Mouse (Mus musculus) midbrain, embryonic 14.5 days (tissue): ENCODE measurements around the gene Qrich1. TPM values are rescaled to one million over a fixed set of nuclear protein-coding genes. Genes with fewer than 3 reads are reported as not detected.

Experiments
- ATAC-seq: fragments of 200-750 bp; cut with Nextera tagmentation; 2 replicates; pipeline ENCODE4 v1.8.0; 2017; ENCODE audit warnings: moderate number of reproducible peaks, moderate library complexity; ENCODE audit not compliant: low FRiP score, low TSS enrichment
- DNase-seq: peaks from one replicate; pipeline ENCODE4 v3.0.0-alpha.2; 2015
- H3K27ac ChIP-seq: fragments of 300-500 bp; sonication (generic); replicated peaks from 2 replicates; pipeline ENCODE4 v1.5.1; 2014; ENCODE audit warnings: mild to moderate bottlenecking, low read depth, low read length, moderate library complexity
- H3K27me3 ChIP-seq: fragments of 300-500 bp; sonication (generic); 2 replicates; pipeline ENCODE4 v1.6.1; 2014; ENCODE audit warnings: low read length, control low read depth, mixed read lengths; ENCODE audit not compliant: control insufficient read depth, insufficient read depth
- H3K36me3 ChIP-seq: fragments of 300-500 bp; sonication (generic); 2 replicates; pipeline ENCODE4 v1.6.1; 2014; ENCODE audit warnings: low read length, control low read depth; ENCODE audit not compliant: control insufficient read depth, insufficient read depth
- H3K4me1 ChIP-seq: fragments of 300-500 bp; sonication (generic); 2 replicates; pipeline ENCODE4 v1.6.1; 2014; ENCODE audit warnings: mild to moderate bottlenecking, antibody characterized with exemption, low read length, control low read depth; ENCODE audit not compliant: control insufficient read depth, insufficient read depth
- H3K4me2 ChIP-seq: fragments of 300-500 bp; sonication (generic); 2 replicates; pipeline ENCODE4 v1.6.1; 2014; ENCODE audit warnings: mild to moderate bottlenecking, low read length, moderate library complexity
- H3K4me3 ChIP-seq: fragments of 300-500 bp; sonication (generic); replicated peaks from 2 replicates; pipeline ENCODE4 v1.5.1; 2014; ENCODE audit warnings: low read depth, low read length
- H3K9ac ChIP-seq: fragments of 300-500 bp; sonication (generic); replicated peaks from 2 replicates; pipeline ENCODE4 v1.6.1; 2014; ENCODE audit warnings: mild to moderate bottlenecking, low read length, moderate library complexity
- H3K9me3 ChIP-seq: fragments of 300-500 bp; sonication (generic); 2 replicates; pipeline ENCODE4 v1.6.1; 2016; ENCODE audit warnings: low read length, control low read depth, mixed read lengths; ENCODE audit not compliant: control insufficient read depth
- WGBS: fragments of 180-500 bp; shearing (Covaris S2); extraction: QIAGEN DNeasy Blood & Tissue Kit; methylation state at CpG from one replicate; pipeline ENCODE4 v1.1.7; 2014; 5-methylcytosine and 5-hydroxymethylcytosine counted together
- polyA plus RNA-seq: library from polyadenylated mRNA; unstranded; fragments of >200 nt; fragmentation: Nextera tagmentation; extraction: Ambion mirVana; gene quantifications from 2 replicates; pipeline ENCODE4 v1.2.1, GENCODE M21; 2014

Gene Qrich1
- polyA plus RNA-seq, 1 experiment from 2014 or later: 146 TPM

DNA sequence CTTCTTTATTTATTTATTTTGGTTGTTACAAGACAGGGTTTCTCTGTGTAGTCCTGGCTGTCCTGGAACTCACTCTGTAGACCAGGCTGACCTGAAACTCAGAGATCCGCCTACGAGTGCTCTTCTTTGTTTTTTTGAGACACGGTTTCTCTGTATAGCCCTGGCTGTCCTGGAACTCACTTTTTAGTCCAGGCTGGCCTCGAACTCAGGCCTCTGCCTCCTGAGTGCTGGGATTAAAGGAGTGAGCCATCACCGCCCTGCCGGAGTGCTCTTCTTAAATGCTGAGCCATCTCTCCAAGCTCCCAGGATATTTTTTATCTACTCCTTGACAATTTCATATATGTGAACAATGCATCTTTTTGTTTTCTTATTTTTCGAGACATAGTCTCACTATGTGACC lies 9.7 kb upstream of the Qrich1 start:
- no peaks in the 10 kb centered on the region for H3K27me3 ChIP-seq
- peaks cover 34% of the 10 kb centered on the region for H3K36me3 ChIP-seq
- WGBS: 86% methylated on average over 7 of the region's 7 CpGs
- no peak for DNase-seq
- no peak for ATAC-seq
- H3K9me3 ChIP-seq: no peaks in the 10 kb centered on the region
- H3K9ac ChIP-seq: no peak overlapping the region
- H3K4me1 ChIP-seq: peaks cover 15% of the 10 kb centered on the region
- H3K4me3 ChIP-seq: peak overlapping the region; percentile 55; the same call in 1 of the 2 replicates
- peak overlapping the region; percentile 53; the same call in 1 of the 2 replicates for H3K27ac ChIP-seq
- peak overlapping the region; percentile 79 for H3K4me2 ChIP-seq

DNA sequence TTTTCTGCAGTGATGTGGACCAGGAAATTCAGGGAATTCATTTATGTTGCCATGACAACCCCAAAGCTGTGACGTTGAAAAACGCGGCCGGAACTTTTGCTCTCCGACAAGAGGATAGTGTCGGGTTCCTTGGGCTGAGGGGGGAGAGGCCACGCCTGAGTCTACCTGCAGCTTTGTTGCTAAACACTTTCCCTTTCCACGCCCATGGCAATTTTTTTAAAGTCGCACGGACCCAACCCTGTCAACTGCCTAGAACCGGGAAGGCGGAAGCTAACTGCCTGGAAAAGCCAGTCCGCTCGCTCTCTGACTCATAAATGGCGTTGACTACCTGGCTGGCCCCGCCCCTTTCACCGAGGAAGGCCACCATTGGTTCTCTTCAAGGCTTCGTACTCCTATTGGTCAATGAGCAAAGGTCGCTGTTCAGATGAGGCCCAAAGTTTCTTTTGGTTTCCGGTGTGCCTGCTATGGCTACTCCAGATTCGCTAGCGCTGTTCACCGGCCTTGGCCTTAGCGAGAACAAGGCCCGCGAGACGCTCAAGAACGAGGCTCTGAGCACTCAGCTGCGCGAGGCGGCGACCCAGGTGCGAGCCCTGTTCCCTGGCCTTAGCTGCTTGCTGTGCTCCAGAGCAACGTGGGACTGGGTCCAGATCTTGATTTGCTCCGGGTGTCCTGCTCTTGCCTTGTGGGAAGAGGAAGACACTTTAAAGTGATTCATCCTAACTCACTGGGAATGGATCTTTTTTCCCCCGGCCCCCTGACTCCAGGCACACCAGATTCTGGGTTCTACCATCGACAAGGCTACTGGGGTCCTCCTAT lies 8.8 kb upstream of the Qrich1 start, which contains the start of gene Qars:
Gene Qars (plus strand): TSS at position 88 of the 816 bp plus-strand sequence.
- Histone ChIP-seq H3K4me1 (peaks cover 15% of the 10 kb centered on the region), H3K4me2 (peak within 1 kb of the TSS; percentile 79), H3K9ac (peak within 1 kb of the TSS; percentile 49), H3K36me3 (peaks cover 34% of the 10 kb centered on the region), H3K4me3 (peak within 1 kb of the TSS; percentile 55), H3K27ac (peak within 1 kb of the TSS; percentile 56; the same call in 1 of the 2 replicates), H3K9me3 (no peaks in the 10 kb centered on the region), H3K27me3 (no peaks in the 10 kb centered on the region)
- DNase-seq (peak; percentile 96), ATAC-seq (peak; percentile 96)
- 1% methylated on average over 37 of the region's 37 CpGs for WGBS

DNA sequence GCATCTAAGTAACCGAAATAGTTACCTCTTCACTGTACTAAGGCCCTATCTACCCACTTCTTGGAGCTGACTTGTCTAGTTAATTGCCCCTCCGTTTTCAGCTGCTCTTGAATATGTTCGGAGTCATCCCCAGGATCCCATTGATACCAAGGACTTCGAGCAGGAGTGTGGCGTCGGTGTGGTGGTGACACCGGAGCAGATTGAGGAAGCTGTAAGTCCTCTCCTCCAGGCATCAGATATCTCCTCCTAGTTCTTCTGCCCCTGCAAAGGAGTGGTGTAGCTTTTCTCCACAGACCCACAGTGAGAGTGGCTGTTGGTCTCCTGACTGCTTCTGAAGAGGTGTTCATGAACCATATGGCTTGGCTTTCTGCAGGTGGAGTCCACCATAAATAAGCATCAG lies 7.8 kb upstream of the Qrich1 start:
- H3K27me3 ChIP-seq: no peaks in the 10 kb centered on the region
- no peak for DNase-seq
- WGBS: 90% methylated on average over 7 of the region's 7 CpGs
- H3K9me3 ChIP-seq: no peaks in the 10 kb centered on the region
- H3K27ac ChIP-seq: no peak overlapping the region
- peaks cover 15% of the 10 kb centered on the region for H3K4me1 ChIP-seq
- H3K9ac ChIP-seq: no peak overlapping the region
- no peak for ATAC-seq
- H3K4me2 ChIP-seq: peak overlapping the region; percentile 79
- peaks cover 34% of the 10 kb centered on the region for H3K36me3 ChIP-seq
- H3K4me3 ChIP-seq: peak overlapping the region; percentile 55

DNA sequence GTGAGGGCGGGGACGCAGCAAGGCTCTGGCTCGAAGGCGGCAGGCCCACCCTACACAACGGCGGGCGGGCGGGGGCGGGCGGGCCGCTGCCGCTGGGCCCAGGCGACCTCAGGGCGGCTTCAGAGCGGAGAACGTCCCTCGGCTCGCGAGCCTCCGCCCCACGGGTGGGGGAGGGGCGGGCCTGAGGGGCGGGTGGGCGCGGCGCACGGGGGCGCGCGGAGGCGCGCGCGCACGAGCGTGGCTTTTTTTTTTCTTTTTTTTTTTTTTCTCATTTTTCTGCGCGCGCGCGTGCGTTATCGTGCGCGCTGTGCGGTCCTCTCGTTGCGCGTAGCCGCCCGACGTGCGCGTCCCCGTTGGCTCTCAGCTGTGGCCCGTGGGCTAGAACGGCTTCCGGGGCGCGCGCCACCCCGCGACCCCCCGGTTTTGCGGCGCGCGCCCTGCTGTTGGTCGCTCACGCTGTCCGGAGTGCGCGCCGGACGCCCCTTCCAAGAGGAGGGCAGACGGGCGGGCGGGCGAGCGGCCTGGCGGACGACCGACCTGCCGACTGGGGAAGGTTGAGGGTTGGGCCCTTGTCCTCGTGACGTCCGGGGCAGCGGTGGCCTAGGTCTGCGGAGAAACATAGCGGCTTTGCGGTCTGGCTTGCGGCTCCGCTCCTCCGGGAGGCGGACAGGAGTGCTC lies 786 bp downstream of the Qrich1 start:
- Histone ChIP-seq H3K9me3 (no peaks in the 10 kb centered on the region), H3K4me1 (peaks cover 23% of the 10 kb centered on the region), H3K4me2 (peak overlapping the region; percentile 86), H3K9ac (peak overlapping the region; percentile 95), H3K36me3 (peaks cover 39% of the 10 kb centered on the region), H3K27me3 (no peaks in the 10 kb centered on the region), H3K4me3 (peak overlapping the region; percentile 84), H3K27ac (peak overlapping the region; percentile 99)
- WGBS: under 1% methylated on average over 74 of the region's 95 CpGs
- DNase-seq (peak; percentile 95), ATAC-seq (peak; percentile 79)

GRCm38 (mm10) chr9:108517931-108518332 lies 1.3 kb downstream of the Qrich1 start:
- Histone ChIP-seq H3K9me3 (no peaks in the 10 kb centered on the region), H3K36me3 (peaks cover 34% of the 10 kb centered on the region), H3K9ac (peak overlapping the region; percentile 95), H3K4me1 (peaks cover 23% of the 10 kb centered on the region), H3K27me3 (no peaks in the 10 kb centered on the region), H3K27ac (peak overlapping the region; percentile 99), H3K4me3 (peak overlapping the region; percentile 84), H3K4me2 (peak overlapping the region; percentile 86)
- WGBS: under 1% methylated on average over 13 of the region's 13 CpGs
- peak; percentile 75 for DNase-seq
- no peak for ATAC-seq

DNA sequence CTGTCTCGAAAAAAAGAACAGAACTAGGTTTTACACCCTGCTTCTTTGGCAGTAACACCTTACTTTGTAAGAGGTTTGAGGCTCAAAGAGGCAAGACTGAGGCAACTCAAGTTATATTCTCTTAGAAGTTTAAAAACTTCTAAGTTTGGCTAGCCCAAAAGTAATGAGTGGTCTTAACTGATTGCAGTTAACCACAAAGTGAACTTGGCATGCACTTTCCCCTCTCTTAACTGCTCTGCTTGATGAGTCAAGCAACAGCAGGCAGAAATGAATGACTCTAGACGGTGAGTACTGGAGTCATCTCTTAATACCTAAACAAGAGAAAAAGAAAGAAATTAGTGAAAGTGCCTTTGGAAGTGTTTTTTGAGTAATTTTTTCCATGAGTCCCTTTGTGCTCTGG lies 5.0 kb downstream of the Qrich1 start:
- no peak overlapping the region for H3K27ac ChIP-seq
- H3K4me3 ChIP-seq: no peak overlapping the region
- DNase-seq (no peak), ATAC-seq (no peak)
- H3K4me1 ChIP-seq: peaks cover 16% of the 10 kb centered on the region
- WGBS: 95% methylated on average over 2 of the region's 2 CpGs
- H3K9ac ChIP-seq: no peak overlapping the region
- H3K27me3 ChIP-seq: no peaks in the 10 kb centered on the region
- peaks cover 14% of the 10 kb centered on the region for H3K36me3 ChIP-seq
- H3K9me3 ChIP-seq: no peaks in the 10 kb centered on the region
- no peak overlapping the region for H3K4me2 ChIP-seq

GRCm38 (mm10) chr9:108523341-108523740 lies 6.7 kb downstream of the Qrich1 start:
- H3K9ac ChIP-seq: no peak overlapping the region
- WGBS: 96% methylated on average over 4 of the region's 4 CpGs
- no peak for ATAC-seq
- H3K4me2 ChIP-seq: no peak overlapping the region
- H3K9me3 ChIP-seq: no peaks in the 10 kb centered on the region
- DNase-seq: no peak
- no peaks in the 10 kb centered on the region for H3K27me3 ChIP-seq
- H3K4me1 ChIP-seq: peaks cover 16% of the 10 kb centered on the region
- no peak overlapping the region for H3K4me3 ChIP-seq
- H3K36me3 ChIP-seq: peaks cover 14% of the 10 kb centered on the region
- H3K27ac ChIP-seq: no peak overlapping the region

DNA sequence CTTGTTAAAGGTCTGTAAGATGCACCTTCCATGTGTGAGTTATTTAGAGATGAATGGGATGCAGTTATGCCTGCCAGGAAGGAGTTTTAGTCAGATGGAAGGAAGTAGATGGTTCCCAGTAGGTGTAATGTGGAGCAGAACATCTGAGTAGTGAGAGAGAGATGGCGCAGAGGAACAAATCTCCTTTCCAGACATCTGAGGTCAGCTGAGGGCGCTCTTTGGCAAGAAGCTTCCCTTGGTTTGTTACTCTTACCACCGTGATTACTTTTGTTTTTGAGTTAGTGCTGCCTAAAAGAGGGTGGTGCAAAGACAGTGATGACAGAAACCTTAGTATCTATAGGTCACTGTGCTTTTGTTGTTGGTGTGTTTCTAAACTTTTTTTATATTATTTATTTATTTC lies 8.8 kb downstream of the Qrich1 start:
- WGBS: 98% methylated on average over 3 of the region's 3 CpGs
- ATAC-seq (no peak), DNase-seq (no peak)
- H3K4me3 ChIP-seq: no peak overlapping the region
- no peak overlapping the region for H3K9ac ChIP-seq
- H3K36me3 ChIP-seq: peaks cover 27% of the 10 kb centered on the region
- no peaks in the 10 kb centered on the region for H3K9me3 ChIP-seq
- H3K4me2 ChIP-seq: no peak overlapping the region
- no peak overlapping the region for H3K27ac ChIP-seq
- 0 out of 2 replicates have a peak, but pooled peaks cover 1% of the 10 kb centered on the region for H3K4me1 ChIP-seq
- H3K27me3 ChIP-seq: no peaks in the 10 kb centered on the region
